Mouse (Mus musculus): ENCODE measurements around the gene Chchd6. TPM values are rescaled to one million over a fixed set of nuclear protein-coding genes. Genes with fewer than 3 reads are reported as not detected.

Chchd6 gene
- polyA plus RNA-seq, 1 experiment: 28.8 TPM

DNA sequence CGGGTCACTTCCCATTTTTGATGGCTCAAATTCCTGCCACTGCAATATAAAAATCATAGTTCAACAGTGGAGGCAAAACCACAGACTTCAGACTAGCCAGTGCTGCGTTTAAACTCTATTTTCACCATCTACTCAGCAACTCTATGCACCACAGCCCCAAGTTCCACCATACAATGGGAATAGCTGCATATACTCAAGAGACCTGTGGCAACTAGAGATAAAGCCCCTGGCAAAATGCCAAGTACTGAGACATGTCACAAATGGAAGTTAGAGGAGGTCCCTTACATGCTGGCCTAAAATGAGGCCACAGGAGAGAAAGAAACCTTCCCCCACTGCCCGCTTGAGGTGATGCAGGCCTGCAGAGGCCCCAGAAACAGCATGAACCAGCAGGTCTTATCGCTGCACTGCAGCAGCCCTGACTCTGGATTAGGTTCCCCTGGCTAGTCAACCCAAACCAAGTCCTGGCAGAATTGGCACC lies 139.9 kb downstream of the Chchd6 start:
- H3ac ChIP-seq (ENCODE audit: control insufficient read depth, insufficient read length, low read depth): no peak overlapping the region
- no peaks in the 10 kb centered on the region for H3K79me3 ChIP-seq (ENCODE audit: low read depth)
- no peaks in the 10 kb centered on the region for H3K27me3 ChIP-seq (ENCODE audit: control insufficient read depth, insufficient read depth, insufficient read length)
- no peaks in the 10 kb centered on the region for H3K36me3 ChIP-seq (ENCODE audit: control insufficient read depth, insufficient read depth)
- TF ChIP-seq CTCF (IDR thresholded peaks at IDR 0.05; ENCODE audit: control insufficient read depth, insufficient read depth, insufficient read length): no peak
- no peaks in the 10 kb centered on the region for H3K79me2 ChIP-seq (ENCODE audit: control insufficient read depth, insufficient read depth)
- H3K4me3 ChIP-seq (ENCODE audit: insufficient read depth, poor library complexity, severe bottlenecking): no peak overlapping the region

- no peaks in the 10 kb centered on the region for H3K36me3 ChIP-seq (ENCODE audit: control insufficient read depth, insufficient read depth)
- no peak overlapping the region for H3ac ChIP-seq (ENCODE audit: control insufficient read depth, insufficient read length, low read depth)
- no peak overlapping the region for H3K4me3 ChIP-seq (ENCODE audit: insufficient read depth, poor library complexity, severe bottlenecking)
- TF ChIP-seq CEBPB (IDR thresholded peaks at IDR 0.05; ENCODE audit: low read depth): no peak
- TF ChIP-seq MYOD1 (IDR thresholded peaks at IDR 0.05; ENCODE audit: control insufficient read depth, insufficient read length, low read depth): no peak
- no peak for TF ChIP-seq FOSL1 (IDR thresholded peaks at IDR 0.05; ENCODE audit: insufficient read depth, low read length, poor library complexity, severe bottlenecking)
- no peak for TF ChIP-seq USF1 (IDR thresholded peaks at IDR 0.05; ENCODE audit: low read depth)
- TF ChIP-seq MAX (IDR thresholded peaks at IDR 0.05): no peak
- no peak for TF ChIP-seq MYOG (IDR thresholded peaks at IDR 0.05; ENCODE audit: control insufficient read depth, extremely low read depth, insufficient read length)
- TF ChIP-seq CTCF (IDR thresholded peaks at IDR 0.05; ENCODE audit: control insufficient read depth, insufficient read depth, insufficient read length): no peak
- no peaks in the 10 kb centered on the region for H3K79me2 ChIP-seq (ENCODE audit: control insufficient read depth, insufficient read depth)
- H3K79me3 ChIP-seq (ENCODE audit: low read depth): no peaks in the 10 kb centered on the region
- H3K27me3 ChIP-seq (ENCODE audit: control insufficient read depth, insufficient read depth, insufficient read length): no peaks in the 10 kb centered on the region
These were observed 141.0 kb downstream of the Chchd6 start for GRCm38 (mm10) chr6:89454437-89454836.

GRCm38 (mm10) chr6:89452976-89453674 lies 142.3 kb downstream of the Chchd6 start:
- no peaks in the 10 kb centered on the region for H3K36me3 ChIP-seq (ENCODE audit: control insufficient read depth, insufficient read depth)
- H3K79me2 ChIP-seq (ENCODE audit: control insufficient read depth, insufficient read depth): no peaks in the 10 kb centered on the region
- H3K4me3 ChIP-seq (ENCODE audit: insufficient read depth, poor library complexity, severe bottlenecking): no peak overlapping the region
- H3K27me3 ChIP-seq (ENCODE audit: control insufficient read depth, insufficient read depth, insufficient read length): no peaks in the 10 kb centered on the region
- no peak for TF ChIP-seq FOSL1 (IDR thresholded peaks at IDR 0.05; ENCODE audit: insufficient read depth, low read length, poor library complexity, severe bottlenecking)
- TF ChIP-seq CTCF (IDR thresholded peaks at IDR 0.05; ENCODE audit: control insufficient read depth, insufficient read depth, insufficient read length): no peak
- no peak for TF ChIP-seq MYOD1 (IDR thresholded peaks at IDR 0.05; ENCODE audit: control insufficient read depth, insufficient read length, low read depth)
- no peak for TF ChIP-seq MYOG (IDR thresholded peaks at IDR 0.05; ENCODE audit: control insufficient read depth, extremely low read depth, insufficient read length)
- no peak for TF ChIP-seq CEBPB (IDR thresholded peaks at IDR 0.05; ENCODE audit: low read depth)
- TF ChIP-seq MAX (IDR thresholded peaks at IDR 0.05): no peak
- no peak for TF ChIP-seq USF1 (IDR thresholded peaks at IDR 0.05; ENCODE audit: low read depth)
- H3K79me3 ChIP-seq (ENCODE audit: low read depth): no peaks in the 10 kb centered on the region
- H3ac ChIP-seq (ENCODE audit: control insufficient read depth, insufficient read length, low read depth): no peak overlapping the region

DNA sequence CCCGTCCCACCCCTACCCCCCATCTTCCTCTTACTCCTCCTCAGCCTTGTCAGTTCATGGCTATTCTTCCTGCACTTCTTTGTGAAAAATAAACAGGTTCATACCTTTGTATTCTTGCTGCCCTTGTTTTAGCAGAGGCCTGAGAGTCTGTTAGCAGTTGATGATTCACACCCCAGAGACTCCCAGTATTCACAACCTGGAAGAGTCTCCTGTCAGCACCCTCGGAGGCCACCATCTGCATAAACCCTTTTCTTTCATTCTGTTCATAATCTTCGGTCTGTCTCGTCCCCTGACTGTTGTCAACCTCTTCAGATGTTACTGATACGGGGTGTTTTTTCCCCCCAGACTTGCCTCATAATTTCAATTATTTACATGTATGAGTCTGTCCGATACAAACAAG lies 143.1 kb downstream of the Chchd6 start:
- Histone ChIP-seq H3ac (ENCODE audit: control insufficient read depth, insufficient read length, low read depth) (no peak overlapping the region), H3K79me2 (ENCODE audit: control insufficient read depth, insufficient read depth) (no peaks in the 10 kb centered on the region), H3K36me3 (ENCODE audit: control insufficient read depth, insufficient read depth) (no peaks in the 10 kb centered on the region), H3K27me3 (ENCODE audit: control insufficient read depth, insufficient read depth, insufficient read length) (no peaks in the 10 kb centered on the region), H3K79me3 (ENCODE audit: low read depth) (no peaks in the 10 kb centered on the region), H3K4me3 (ENCODE audit: insufficient read depth, poor library complexity, severe bottlenecking) (no peak overlapping the region)
- TF ChIP-seq MYOD1 (IDR thresholded peaks at IDR 0.05; ENCODE audit: control insufficient read depth, insufficient read length, low read depth) (no peak), MYOG (IDR thresholded peaks at IDR 0.05; ENCODE audit: control insufficient read depth, extremely low read depth, insufficient read length) (no peak), CTCF (IDR thresholded peaks at IDR 0.05; ENCODE audit: control insufficient read depth, insufficient read depth, insufficient read length) (no peak), MAX (IDR thresholded peaks at IDR 0.05) (no peak)

GRCm38 (mm10) chr6:89448736-89449135 lies 146.7 kb downstream of the Chchd6 start:
- Histone ChIP-seq H3K79me3 (ENCODE audit: low read depth) (no peaks in the 10 kb centered on the region), H3K79me2 (ENCODE audit: control insufficient read depth, insufficient read depth) (no peaks in the 10 kb centered on the region), H3K36me3 (ENCODE audit: control insufficient read depth, insufficient read depth) (no peaks in the 10 kb centered on the region), H3K4me3 (ENCODE audit: insufficient read depth, poor library complexity, severe bottlenecking) (no peak overlapping the region), H3K27me3 (ENCODE audit: control insufficient read depth, insufficient read depth, insufficient read length) (no peaks in the 10 kb centered on the region), H3ac (ENCODE audit: control insufficient read depth, insufficient read length, low read depth) (no peak overlapping the region)
- TF ChIP-seq MYOD1 (IDR thresholded peaks at IDR 0.05; ENCODE audit: control insufficient read depth, insufficient read length, low read depth) (no peak), MYOG (IDR thresholded peaks at IDR 0.05; ENCODE audit: control insufficient read depth, extremely low read depth, insufficient read length) (no peak)

- TF ChIP-seq MYOG (IDR thresholded peaks at IDR 0.05; ENCODE audit: control insufficient read depth, extremely low read depth, insufficient read length) (no peak), CTCF (IDR thresholded peaks at IDR 0.05; ENCODE audit: control insufficient read depth, insufficient read depth, insufficient read length) (no peak), MYOD1 (IDR thresholded peaks at IDR 0.05; ENCODE audit: control insufficient read depth, insufficient read length, low read depth) (no peak), USF1 (IDR thresholded peaks at IDR 0.05; ENCODE audit: low read depth) (no peak), FOSL1 (IDR thresholded peaks at IDR 0.05; ENCODE audit: insufficient read depth, low read length, poor library complexity, severe bottlenecking) (no peak), MAX (IDR thresholded peaks at IDR 0.05) (no peak), CEBPB (IDR thresholded peaks at IDR 0.05; ENCODE audit: low read depth) (no peak)
- H3ac ChIP-seq (ENCODE audit: control insufficient read depth, insufficient read length, low read depth): no peak overlapping the region
These were observed 154.8 kb downstream of the Chchd6 start for GRCm38 (mm10) chr6:89440671-89441070.

More at GRCm38 (mm10) chr6:89440671-89441070, 154.8 kb downstream of the Chchd6 start:
- no peak overlapping the region for H3K4me3 ChIP-seq (ENCODE audit: insufficient read depth, poor library complexity, severe bottlenecking)
- no peaks in the 10 kb centered on the region for H3K36me3 ChIP-seq (ENCODE audit: control insufficient read depth, insufficient read depth)
- H3K79me2 ChIP-seq (ENCODE audit: control insufficient read depth, insufficient read depth): no peaks in the 10 kb centered on the region
- no peaks in the 10 kb centered on the region for H3K79me3 ChIP-seq (ENCODE audit: low read depth)
- no peaks in the 10 kb centered on the region for H3K27me3 ChIP-seq (ENCODE audit: control insufficient read depth, insufficient read depth, insufficient read length)

All from C2C12 (cell line).